Mouse (Mus musculus) cerebellum, postnatal 14 days (tissue): ENCODE data around the gene Glis1.
A peak's percentile ranks its signal among the peaks of the same experiment; 100 is the strongest.

ENCODE experiments used
- DNase-seq, 2 experiments: peaks; one replicate each; pipeline ENCODE4 v3.0.0; 2021; ENCODE audit warnings: mixed read lengths in 2 of 2

The Glis1 gene

DNA sequence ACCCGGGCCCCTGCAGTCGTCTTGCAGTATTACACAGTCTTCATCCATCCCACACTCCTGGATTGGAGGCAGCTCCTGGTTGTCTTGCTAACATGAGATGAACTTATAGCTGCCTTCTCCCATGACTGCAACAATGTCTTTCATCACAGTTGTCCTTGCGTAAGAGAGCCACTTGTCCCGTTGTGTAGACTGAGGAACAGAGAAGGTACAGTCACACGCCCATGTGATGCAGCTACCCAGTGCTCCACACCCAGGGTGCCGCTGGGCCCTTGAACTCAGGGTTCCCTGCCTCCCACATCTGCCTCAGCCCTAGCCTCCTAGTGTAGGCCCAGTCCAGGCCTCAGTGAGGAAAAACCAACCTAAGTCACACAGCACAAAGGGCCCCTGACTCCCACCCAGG is 201.7 kb downstream of the Glis1 start:
- DNase-seq, result no peak

DNA sequence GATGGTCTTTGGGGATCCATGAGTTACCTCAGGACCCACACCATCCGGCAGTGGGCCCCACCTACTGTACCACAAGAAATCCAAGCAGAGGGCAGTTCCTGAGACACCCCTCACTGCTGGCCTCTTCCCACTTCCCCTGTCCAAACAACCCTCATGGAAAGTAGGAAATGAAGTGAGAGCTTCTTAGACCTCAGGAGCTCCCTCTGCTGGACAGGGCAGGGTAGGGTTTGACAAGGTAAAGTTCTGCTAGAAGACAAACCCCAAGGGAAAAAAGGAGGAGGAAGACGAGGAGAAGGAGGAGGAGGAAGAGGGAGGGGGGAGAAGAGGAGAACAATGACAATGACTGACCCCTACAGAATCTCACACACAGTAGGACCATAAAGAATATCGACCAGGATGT is 203.3 kb downstream of the Glis1 start:
- DNase-seq, result peak in 1 of 2 experiments; percentile 57

DNA sequence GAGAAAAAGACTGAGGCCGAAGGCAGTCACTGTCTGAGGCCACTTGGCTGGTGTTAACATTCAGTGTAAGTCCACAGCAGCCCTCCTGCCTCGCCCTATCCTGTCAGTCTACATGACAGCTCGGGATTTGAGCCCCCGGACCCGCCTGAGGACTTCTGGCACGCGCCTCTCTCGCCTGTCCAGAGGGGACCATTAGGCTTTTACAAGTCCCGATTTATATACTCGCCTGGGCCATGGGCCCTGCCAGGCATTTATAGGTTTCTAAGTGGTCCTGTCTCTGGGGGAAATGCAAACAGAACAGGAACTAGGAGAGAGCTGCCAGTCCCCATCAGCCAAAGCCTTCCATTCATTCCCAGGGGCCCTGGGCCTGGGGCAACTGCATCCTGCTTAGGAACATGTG is 203.9 kb downstream of the Glis1 start:
- no peak for DNase-seq

DNA sequence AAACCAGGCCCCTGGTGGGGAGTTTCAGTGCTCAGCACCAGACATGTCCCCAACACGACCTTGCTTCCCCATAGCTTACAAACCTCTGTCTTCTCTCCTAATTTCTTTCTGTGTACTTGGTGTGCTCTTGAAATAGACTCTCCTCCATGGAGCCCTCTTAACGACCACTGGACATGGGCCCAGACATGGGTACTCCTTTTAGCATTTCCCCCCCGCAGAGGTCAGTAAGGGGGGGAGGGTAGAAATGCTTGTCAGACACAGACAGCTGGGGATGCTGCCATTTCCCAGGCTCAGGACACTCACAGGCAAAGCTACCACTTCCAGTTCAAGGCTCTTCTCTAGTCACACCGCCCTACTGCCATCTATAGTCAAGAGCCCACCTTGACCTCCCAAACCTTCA is 207.2 kb downstream of the Glis1 start:
- DNase-seq, result no peak

DNA sequence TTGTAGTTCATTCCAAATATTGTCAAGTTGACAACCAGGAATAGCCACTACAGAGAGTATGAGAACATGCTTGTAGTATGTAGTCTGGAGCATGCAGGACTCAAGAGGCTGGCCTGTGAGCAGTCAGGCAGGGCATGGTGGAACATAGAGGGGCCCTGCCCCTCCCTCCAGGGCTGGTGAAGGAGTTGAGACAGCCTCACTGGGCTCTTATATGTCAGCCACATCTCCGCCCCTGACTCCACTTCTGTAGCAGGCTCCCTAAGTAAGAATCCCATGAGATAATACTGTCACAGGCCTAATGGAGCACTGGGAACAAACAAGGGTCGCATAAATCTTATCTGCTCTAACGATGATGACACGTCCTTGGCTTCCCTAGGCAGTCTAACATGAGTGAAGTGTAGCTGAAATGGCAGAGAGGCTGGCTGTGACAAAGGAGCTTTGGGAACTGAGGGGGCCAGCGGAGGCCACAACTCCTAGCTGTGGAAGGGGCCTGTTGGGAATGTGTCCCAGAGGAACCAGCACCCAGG is 214.6 kb downstream of the Glis1 start:
- no peak for DNase-seq

DNA sequence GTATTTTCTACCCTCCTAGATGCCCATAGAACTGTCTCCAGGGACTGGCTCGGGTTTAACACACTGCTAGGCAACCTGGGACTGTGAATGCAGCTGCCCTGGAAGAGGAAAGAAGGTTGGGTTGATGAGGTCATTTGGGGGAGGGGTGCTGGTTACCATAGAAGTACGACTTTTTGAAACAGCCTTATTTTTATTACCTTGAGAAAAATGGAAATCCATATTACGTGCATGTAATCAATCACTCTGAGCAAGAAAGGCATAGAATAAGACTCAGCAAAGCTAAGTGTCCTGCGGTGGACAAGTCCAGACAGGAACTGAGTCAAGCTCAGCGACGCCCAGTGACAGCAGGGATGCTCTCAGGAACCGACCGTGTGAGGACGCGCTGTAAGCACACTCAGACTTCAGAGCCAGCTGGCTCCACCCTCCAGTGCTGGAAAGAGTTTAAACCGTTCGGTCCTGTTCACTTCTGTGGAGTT is 216.7 kb downstream of the Glis1 start:
- DNase-seq, result peak; percentile 61 to 70

DNA sequence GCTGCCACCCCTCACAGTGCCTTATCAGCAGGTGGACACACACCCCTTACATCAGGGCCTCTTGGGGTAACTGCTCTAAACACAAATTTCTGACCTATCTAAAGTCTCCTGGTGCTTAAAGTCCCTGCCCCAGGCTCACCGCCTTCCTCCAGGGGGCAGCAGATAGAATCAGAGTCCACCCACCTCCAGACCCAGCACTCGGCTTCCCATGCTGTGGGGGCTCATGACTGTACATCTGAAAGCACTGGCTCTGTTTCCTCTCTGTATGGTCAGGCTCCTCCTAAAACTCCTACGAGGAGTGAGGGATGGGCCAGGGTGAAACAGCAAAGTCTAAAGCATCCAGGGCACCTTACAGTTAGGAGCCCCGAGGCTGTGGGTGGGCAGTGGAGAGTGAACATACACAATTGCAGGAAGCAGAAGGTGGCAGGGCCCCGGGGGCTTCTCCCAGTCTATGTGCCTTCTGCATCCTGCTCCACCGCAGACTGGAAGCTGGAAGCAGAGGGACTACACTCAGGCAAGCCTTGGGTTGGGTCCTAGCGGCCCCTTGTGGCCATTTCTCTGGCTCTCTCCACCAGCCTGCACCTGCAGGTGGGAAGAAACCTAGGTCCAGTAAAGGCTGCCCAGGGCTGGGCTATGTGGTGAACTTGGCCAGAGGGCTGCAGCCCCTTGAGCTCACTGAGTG is 218.3 kb downstream of the Glis1 start:
- peak; percentile 96 to 98 for DNase-seq

DNA sequence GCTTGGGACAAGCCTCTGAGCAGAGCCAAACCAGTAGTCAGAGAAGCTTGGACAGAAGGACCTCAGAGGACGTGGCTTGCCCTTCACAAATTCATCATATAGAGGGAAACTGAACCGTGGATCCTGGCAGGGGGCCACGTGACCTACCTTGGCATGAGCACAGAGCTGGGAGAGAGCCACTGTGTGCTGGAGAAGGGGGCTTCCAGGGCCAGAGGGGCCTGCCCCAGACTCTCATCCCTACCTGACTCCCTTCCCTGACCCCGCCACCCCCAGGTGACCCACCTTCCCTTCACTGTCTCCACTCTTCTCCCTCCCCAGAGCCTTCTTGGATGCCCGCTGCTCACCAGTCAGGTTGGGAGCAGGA is 218.9 kb downstream of the Glis1 start:
- no peak for DNase-seq

DNA sequence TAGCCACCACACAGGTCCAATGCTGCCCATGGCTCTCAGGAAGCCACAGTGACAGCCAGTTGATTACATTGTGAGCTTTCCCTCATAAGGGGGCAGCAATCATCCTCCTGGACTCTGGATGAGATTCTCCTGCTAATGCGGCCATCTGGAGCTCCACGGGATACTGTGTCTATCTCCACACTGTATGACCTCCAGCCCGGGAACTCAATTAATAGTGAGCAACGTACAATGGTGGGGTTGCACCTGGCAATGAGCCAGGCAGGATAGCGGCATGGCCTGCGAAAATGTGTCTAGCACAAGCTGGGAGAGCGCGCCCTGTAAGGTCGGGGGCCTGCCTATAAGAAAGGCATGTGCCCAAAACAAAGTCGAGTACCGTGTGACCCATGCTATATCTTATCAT is 226.3 kb downstream of the Glis1 start:
- peak; percentile 70 to 78 for DNase-seq

DNA sequence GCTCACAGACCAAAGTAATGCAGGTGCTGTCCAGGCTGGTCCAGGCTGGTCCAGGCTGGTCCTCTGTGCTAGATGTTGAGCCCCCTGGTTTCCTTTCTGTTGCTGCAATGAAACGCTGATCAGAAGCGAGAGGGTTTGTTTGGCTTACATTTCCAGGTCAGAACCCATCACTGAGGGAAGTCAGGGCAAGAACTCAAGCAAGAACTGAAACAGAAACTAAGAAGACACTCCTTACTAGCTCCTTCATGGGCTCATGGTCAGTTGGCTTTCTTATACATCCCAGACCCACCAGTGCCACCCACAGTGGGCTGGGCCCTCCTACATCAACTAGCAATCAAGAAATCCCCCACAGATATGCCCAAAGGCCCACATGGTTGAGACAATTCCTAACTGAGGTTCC is 234.1 kb downstream of the Glis1 start:
- DNase-seq, result no peak

DNA sequence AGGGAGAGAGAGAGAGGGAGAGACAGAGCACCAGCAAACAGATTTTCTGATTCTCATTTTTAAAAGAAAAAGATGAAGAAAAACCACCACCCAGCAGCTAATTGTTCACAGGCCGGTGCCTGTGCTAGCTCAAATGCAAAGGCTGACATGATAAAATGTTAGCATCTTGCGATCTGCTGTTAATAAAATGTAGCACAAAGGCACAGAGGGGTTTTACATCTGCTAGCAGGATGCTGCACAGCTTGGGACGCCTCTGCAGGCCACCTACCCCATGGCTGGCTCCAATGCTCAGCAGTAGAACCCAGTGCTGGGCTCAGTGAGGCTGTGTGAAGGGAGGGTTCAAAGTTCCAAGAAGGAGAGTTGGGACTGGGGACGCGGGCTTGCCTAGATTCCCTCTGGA is 236.3 kb downstream of the Glis1 start:
- DNase-seq, result no peak

DNA sequence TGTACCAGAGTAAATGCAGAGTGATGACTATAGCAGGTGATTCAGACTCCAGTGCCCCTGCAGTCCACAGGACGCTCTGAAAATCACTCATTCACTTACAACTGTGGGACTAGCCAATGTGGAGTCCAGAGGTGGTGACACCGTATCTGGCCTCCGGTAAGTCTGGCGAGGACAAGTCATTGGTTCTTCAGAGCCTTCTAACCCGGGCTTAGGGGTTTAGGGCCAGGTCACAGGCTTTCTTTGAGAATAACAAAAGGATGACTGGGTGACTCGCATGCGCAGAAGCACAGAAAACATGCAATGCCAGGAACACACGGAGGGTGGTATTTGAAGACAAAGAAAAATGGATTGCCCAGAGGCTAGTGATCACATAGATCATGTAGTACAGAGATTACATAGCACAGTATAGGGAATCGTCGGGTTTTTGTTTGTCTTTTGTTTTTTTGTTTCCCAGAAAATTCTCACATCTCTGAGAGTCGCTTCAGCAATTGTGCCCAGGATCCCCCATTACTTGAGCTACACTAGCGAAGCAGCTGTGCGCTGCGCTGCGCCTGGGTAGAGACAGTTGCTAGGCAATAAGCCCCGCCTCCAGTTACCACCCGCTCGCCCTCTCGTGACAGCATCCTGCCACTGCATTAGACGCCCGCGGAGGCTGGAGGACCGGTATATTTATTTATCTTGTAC is 239.4 kb downstream of the Glis1 start:
- peak; percentile 78 to 88 for DNase-seq

DNA sequence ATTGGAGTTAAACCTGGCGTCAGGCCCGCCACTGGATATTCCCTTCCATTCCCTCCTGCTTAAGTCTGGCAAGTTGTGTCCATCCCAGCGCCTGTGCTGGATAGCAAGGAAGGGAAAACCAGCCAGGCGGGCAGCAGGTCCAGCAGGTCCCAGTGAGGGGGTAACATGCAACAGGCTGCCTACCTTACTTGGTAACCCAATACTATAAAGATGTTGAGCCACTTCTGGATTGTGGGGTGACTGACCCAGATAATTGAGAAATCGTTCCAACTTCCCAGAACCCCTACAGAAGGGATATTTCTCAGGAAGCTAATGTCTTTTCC is 239.9 kb downstream of the Glis1 start:
- DNase-seq, result no peak

DNA sequence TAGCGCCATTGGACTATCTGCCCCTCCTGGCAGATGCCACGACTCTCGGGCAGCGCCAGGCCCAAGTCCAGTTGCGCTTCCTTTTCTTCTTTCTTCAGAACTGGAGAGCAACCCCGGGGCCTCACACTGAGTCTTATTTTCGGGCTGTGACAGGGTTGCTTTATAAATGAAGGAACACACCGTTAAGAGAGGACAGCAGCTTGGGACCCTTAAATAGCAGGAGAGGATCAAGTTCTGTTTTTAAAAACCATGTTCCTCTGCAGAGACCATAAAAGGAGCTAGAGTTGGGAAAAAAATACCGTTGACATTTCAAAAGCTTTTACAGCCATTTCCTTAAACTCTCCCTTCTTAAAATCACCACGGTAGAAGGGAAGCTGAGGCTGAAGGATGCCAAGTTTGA is 241.3 kb downstream of the Glis1 start:
- DNase-seq, result no peak

DNA sequence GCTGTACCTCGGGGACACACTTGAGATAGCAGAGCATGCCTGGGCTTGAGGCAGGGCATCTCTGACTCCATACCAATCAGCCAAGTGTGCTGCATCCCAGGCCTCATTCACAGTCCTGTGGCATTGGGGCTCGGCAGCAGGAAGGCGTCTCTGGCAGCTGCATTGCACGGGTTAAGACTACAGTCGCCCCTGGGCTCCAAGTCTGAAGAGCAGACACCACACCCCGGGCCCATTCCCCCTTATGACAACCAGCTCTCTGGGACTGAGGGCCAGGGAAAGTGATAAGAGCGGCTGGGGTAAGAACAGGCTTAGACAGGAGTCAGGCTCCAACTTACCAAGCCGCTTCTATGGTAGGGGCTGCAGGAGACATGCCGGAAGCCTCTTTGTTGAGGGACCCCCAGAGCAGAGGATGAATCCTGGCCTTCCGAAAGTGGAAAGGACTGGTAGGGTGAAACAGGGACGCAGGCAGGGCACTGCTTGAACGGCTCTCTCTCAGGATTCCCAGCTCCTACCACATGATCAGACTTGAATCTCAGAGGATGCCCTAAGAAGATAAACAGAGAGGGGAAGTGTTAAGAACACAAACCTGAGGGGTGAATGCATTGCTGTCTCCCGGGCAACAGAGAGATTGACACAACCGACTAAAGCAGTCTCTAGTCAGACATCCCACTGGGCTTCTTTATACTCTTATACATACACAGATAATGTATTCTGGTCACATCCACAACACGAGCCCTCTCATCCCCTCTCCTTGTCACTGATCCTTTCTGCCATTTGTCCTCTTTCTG is 246.1 kb downstream of the Glis1 start:
- DNase-seq, result no peak

DNA sequence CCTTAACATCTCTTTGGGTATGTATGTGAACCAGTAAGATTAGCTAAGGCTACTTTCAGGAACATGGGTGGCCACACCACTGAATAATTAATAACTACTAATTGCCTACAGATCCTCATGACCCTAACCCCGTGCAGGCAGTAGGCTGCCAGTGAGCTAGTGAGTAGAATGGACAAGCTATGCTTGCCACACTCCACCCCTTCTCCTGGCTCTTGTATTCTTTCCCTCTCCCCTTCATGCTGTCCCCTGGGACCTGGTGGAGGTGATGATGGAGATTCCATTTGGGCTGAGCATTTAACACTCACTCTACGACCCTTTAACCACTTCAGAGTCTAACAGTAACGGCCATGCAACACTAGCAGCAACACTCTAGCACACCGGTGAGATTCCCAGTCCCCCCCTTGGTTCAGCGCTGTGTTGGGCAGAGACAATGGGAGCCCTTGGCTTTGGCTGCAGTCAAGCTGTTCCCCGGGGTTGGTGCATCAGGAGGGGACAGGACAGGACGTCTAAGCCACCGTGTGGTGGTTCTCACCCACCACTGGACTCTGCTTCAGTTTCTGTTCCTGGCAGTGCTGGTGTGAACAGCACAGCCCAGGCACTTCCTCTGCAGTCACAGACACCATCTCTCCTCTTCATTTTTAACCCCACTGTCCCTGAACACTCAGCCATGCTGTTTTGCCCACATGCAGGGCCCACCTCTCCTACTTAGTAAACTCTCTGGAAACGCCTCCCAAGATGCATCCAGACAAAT is 246.9 kb downstream of the Glis1 start:
- no peak for DNase-seq

DNA sequence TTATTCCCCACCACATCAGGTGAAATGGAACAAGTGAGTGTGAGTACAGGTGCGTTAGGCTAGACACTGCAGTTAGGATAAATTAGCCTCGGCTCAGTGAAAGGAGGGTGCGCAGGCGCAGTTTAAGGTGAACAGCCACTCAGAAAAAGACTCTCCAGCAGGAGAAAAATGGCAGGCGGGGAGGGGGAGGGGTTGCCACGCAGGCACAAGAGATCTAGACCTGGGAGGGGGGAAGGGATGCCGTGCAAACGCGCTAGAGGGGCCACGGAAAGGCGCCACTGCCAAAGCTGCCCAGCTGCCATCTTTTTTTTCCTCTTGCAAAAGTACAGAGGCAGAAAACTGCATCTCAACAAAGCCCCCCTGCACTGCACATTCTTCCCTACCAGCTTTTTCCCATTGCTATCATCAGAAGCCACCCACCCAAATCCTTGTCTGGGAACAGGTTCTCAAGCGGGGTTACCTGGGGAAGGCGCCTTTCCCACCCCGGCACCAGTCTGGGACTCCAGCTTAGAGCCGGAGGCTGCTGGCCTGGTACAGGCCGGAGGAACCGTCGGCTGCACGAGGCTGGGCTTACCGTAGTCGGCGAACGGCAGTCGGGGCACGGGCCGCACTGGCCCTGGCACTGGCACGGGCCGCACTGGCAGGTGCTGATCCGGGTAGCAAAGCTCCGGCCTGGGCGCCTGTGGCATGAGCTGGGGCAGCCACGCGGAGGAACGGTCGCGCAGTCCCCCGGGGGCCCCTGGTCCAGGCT is 248.8 kb downstream of the Glis1 start:
- DNase-seq, result no peak

DNA sequence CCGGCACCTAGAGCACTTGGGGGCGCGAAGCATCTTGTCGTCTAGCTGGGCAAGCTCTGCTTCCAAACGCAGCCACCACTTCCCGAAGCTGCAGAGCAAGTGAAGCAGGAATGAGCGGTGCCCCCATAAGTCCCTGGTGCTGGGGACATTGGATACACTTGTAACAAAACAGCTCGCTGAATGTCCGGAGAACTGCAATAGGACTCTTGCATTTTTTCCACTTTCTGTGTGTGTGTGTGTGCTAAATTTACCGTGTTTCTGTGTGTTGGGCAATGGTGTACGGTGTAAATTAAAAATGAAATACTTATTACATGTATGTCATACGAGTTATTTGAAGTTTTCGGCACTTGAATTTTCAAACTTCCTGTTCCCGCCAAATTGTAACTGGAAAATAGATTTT is 249.7 kb downstream of the Glis1 start, which contains the start of gene Dmrtb1:
Gene Dmrtb1 (minus strand): TSS at position 101 of the 400 bp plus-strand sequence.
- no peak for DNase-seq
